Mouse (Mus musculus) midbrain, embryonic 12.5 days (tissue): ENCODE results near the gene Hcfc2. TPM values are rescaled to one million over a fixed set of nuclear protein-coding genes. Genes with fewer than 3 reads are reported as not detected.

ENCODE experiments used
- ATAC-seq: fragments of 200-750 bp; cut with Nextera tagmentation; 2 replicates; pipeline ENCODE4 v1.8.0; 2017; ENCODE audit warnings: low read depth, moderate TSS enrichment, moderate library complexity; ENCODE audit not compliant: low FRiP score
- H3K27ac ChIP-seq: fragments of 300-500 bp; sonication (generic); replicated peaks from 2 replicates; pipeline ENCODE4 v1.5.1; 2016; ENCODE audit warnings: mild to moderate bottlenecking
- H3K27me3 ChIP-seq: fragments of 300-500 bp; sonication (generic); 2 replicates; pipeline ENCODE4 v1.6.1; 2016; ENCODE audit warnings: mild to moderate bottlenecking
- H3K36me3 ChIP-seq: fragments of 300-500 bp; sonication (generic); 2 replicates; pipeline ENCODE4 v1.6.1; 2016
- H3K4me1 ChIP-seq: fragments of 300-500 bp; sonication (generic); 2 replicates; pipeline ENCODE4 v1.6.1; 2016
- H3K4me2 ChIP-seq: fragments of 300-500 bp; sonication (generic); replicated peaks from 2 replicates; pipeline ENCODE4 v1.6.1; 2016; ENCODE audit warnings: mild to moderate bottlenecking, moderate library complexity
- H3K4me3 ChIP-seq: fragments of 300-500 bp; sonication (generic); 2 replicates; pipeline ENCODE4 v1.5.1; 2016; ENCODE audit warnings: mild to moderate bottlenecking
- H3K9ac ChIP-seq: fragments of 300-500 bp; sonication (generic); replicated peaks from 2 replicates; pipeline ENCODE4 v1.6.1; 2016; ENCODE audit warnings: mild to moderate bottlenecking, moderate library complexity
- H3K9me3 ChIP-seq: fragments of 300-500 bp; sonication (generic); 2 replicates; pipeline ENCODE4 v1.6.1; 2016; ENCODE audit warnings: mild to moderate bottlenecking
- WGBS: fragments of 180-500 bp; shearing (Covaris S2); methylation state at CpG from one replicate; pipeline ENCODE4 v1.1.7; 2016; 5-methylcytosine and 5-hydroxymethylcytosine counted together
- polyA plus RNA-seq: library from polyadenylated mRNA; unstranded; fragments of >200 nt; fragmentation: Nextera tagmentation; extraction: Ambion mirVana; gene quantifications from 2 replicates; pipeline ENCODE4 v1.2.1, GENCODE M21; 2016

Gene Hcfc2
- polyA plus RNA-seq, 1 experiment from 2014 or later: 43.3 TPM

DNA sequence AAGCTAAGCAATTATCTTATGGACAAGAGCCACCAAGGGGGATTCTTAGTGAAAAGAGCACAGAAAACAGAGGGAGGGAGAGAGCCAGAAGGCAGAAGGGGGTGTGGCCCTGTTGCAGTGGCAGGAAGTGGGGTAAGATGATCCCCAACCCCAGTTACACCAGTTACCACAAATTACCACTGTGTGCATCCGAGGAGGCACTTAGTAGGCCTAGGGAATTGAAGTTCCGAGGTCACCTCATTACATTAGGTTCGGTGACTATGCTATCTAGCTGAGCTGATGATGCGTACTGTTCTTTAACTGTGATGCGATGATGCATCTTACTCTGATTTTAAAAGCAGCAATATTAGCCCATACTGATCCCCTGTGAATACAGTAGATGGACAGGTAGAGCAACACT, 63.7 kb downstream of the Hcfc2 start:
- no peak overlapping the region for H3K4me3 ChIP-seq
- H3K4me2 ChIP-seq: 0 out of 2 replicates have a peak overlapping the region, but pooled peaks have one; percentile 28
- H3K9ac ChIP-seq: no peak overlapping the region
- 97% methylated on average over 5 of the region's 5 CpGs for WGBS
- peaks cover 49% of the 10 kb centered on the region for H3K4me1 ChIP-seq
- H3K9me3 ChIP-seq: no peaks in the 10 kb centered on the region
- peaks cover 66% of the 10 kb centered on the region for H3K36me3 ChIP-seq
- no peak for ATAC-seq
- H3K27me3 ChIP-seq: no peaks in the 10 kb centered on the region
- H3K27ac ChIP-seq: no peak overlapping the region

DNA sequence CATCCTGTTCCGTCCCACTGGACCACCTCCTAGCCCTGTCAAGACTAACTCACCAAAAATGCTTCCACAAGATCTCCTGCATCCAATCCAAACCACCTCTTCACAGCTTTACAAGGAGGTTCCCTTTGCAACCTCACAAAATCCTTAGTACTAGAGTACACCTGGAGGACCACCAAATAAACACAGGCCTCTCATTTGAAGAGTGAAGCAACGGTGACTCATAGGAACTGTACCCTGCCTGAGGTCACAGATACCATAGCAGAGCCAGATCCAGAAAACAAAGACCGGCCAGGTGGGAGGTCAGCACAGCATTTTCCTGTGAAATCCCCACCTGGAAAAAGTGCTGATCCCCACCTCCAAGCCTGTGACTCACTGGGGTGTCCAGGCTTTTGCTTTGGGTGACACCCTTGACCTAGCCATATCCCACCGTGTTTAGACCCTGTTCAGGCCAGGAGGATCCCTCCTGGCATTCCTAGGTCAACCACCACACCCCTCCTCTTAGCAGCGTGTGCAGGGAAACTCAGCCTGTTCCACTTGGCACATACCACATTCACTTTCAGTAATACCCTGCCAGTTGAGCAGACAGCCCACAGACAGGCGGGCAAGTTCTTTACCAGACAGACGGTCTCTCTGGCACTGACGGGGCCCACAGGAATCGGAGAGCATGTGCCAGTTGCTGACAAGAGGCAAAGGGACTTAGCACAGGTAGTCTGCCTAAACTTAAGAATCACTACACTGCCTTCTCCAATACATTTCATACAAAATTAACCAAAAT, 65.3 kb downstream of the Hcfc2 start:
- Histone ChIP-seq H3K36me3 (peaks cover 53% of the 10 kb centered on the region), H3K27ac (no peak overlapping the region), H3K4me3 (no peak overlapping the region), H3K9ac (no peak overlapping the region; the same call in 1 of the 2 replicates), H3K4me2 (peak overlapping the region; percentile 28), H3K27me3 (no peaks in the 10 kb centered on the region), H3K4me1 (peaks cover 49% of the 10 kb centered on the region), H3K9me3 (no peaks in the 10 kb centered on the region)
- WGBS: 90% methylated on average over 9 of the region's 9 CpGs
- ATAC-seq: no peak

DNA sequence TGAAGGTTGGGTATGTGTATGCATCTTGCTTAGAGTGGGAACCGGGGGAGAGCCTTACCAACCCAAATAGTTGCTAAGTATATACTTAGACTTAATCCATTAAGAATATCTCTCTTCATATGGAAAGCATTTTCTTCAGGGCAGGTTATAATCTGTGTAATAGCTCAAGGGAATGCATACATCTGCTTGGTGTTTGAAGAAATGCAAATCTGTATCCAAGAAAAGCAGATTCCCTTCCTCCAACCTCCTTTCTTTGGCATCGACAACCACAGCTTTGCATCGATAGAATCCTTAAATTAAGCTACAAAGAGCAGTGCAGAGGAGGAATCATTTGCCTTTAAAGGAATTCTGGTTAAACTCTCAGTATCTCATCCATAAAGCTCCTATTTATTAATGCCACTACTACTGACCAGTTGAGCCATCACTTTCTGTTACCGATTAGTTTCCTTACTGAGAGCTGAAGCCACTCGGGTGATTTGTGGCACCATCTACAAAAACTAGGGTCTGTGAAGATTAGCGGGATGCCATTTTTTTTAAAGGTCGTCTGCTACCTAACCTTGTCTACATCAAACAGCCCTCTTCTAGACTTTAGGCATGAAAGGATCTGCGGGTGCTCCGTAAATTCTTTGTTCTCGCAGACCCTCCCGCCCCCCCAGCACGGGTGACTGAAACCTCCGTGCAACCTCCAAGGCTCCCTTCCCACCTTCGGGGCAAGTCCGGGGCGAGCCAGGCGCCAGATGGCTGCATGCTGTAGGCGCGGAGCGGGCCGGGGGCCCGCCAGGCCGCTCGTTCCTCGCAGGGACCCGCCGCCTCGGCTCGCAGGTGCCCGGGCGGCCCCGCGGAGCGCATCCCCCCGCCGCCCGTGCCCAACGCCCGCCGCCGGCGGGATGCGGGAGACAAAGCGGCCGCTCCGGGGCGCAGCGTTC, 67.1 kb downstream of the Hcfc2 start:
- Histone ChIP-seq H3K36me3 (peaks cover 35% of the 10 kb centered on the region), H3K4me1 (peaks cover 41% of the 10 kb centered on the region), H3K9ac (peak overlapping the region; percentile 100), H3K4me3 (peak overlapping the region; percentile 97), H3K4me2 (peak overlapping the region; percentile 74), H3K27ac (peak overlapping the region; percentile 100), H3K27me3 (no peaks in the 10 kb centered on the region), H3K9me3 (no peaks in the 10 kb centered on the region)
- 2% methylated on average over 39 of the region's 48 CpGs for WGBS
- peak; percentile 32 for ATAC-seq

DNA sequence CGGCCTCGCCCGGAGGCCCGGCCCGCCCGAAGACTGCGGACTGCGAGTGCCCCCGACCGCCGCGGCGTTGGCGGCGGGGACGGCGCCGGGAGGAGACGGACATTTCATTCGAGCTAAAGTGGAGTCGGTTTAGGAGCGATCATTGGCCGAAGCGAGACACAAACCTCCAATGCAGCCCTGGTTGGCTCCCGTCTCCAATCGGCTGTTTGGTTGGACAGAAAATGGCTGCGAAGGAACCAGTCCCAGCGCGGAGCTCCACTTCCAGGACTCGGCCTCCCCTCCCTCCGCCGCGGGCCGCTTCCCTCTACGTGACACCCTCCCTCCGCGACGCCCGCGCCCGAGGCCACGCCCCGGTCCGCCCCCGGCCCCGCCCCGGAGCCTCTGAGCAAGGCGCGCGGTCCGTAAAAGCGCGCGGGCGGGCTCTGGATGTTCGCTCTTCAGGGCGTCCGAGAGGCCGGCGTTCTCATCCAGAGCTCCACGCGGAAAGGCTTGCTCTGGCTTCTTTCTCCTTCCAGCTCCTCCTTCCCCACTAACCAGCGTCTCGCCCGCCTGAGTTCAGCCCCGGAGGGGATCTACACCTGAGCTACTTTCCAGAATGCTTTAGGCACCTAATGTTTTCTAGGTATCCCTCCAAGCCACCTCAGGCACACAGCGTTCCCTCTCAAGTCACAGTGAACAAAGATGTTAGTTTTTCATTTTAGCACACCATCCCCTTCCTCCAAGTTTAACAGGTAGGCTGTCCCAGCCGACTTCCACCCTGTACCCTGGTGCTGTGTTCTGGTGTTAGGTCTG, 68.1 kb downstream of the Hcfc2 start, which contains the start of gene Nfyb:
TSS of gene Nfyb (minus strand) at position 305 of the 792 bp plus-strand sequence.
- peaks cover 31% of the 10 kb centered on the region for H3K4me1 ChIP-seq
- WGBS: under 1% methylated on average over 63 of the region's 68 CpGs

DNA sequence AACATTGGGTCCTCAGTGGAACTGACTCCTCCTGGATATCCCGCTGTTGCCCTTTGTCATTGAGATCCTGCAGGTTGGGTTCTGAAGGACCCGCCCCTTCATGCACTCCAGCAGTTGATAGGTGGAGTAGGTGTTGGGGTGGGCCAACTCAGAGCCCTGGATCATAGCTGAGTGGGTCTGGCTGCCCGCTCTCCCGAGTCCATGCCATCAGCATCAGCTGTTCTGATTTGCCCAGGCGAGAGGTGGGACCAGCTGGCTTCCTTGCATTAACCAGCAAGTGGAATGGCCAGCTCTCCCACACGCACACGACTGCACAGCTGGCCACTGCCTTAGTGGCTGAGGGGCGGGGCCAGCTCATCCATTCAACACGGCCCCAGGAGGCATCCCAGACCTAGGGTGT, 72.9 kb downstream of the Hcfc2 start:
- no peak overlapping the region for H3K4me2 ChIP-seq
- ATAC-seq: no peak
- no peak overlapping the region for H3K9ac ChIP-seq
- 0 out of 2 replicates have a peak, but pooled peaks cover 5% of the 10 kb centered on the region for H3K4me1 ChIP-seq
- H3K27ac ChIP-seq: no peak overlapping the region
- H3K27me3 ChIP-seq: no peaks in the 10 kb centered on the region
- WGBS: 27% methylated on average over 9 of the region's 9 CpGs
- H3K36me3 ChIP-seq: no peaks in the 10 kb centered on the region
- 0 out of 2 replicates have a peak, but pooled peaks cover 3% of the 10 kb centered on the region for H3K9me3 ChIP-seq
- no peak overlapping the region for H3K4me3 ChIP-seq

More for the DNA sequence above, 68.1 kb downstream of the Hcfc2 start, which contains the start of gene Nfyb:
- H3K27me3 ChIP-seq: no peaks in the 10 kb centered on the region
- H3K9me3 ChIP-seq: no peaks in the 10 kb centered on the region
- H3K4me2 ChIP-seq: peak within 1 kb of the TSS; percentile 74
- peaks cover 25% of the 10 kb centered on the region for H3K36me3 ChIP-seq
- H3K4me3 ChIP-seq: peak within 1 kb of the TSS; percentile 97
- H3K27ac ChIP-seq: peak within 1 kb of the TSS; percentile 100
- peak within 1 kb of the TSS; percentile 100 for H3K9ac ChIP-seq
- ATAC-seq: peak; percentile 95

DNA sequence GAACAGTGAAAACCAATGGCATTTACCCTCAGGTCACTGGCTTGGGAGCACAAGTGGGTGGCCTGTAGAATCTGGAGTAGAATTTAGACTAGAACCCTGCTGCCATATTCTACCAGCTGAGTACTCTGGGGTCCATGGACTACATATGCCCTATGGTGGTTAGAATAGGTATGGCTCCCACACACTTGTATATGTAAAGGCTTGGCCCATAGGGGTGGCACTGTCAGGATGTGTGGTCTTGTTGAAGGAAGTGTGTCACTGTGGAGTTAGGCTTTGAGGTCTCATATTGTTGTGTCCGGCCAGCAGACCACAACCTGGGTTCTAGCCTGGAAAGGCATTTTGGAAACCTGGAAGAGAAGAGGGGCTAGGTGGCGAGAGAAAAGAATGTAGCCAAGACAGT, 74.8 kb downstream of the Hcfc2 start:
- 93% methylated on average over 2 of the region's 2 CpGs for WGBS
- Histone ChIP-seq H3K4me3 (no peak overlapping the region), H3K9me3 (0 out of 2 replicates have a peak, but pooled peaks cover 3% of the 10 kb centered on the region), H3K27ac (no peak overlapping the region), H3K36me3 (no peaks in the 10 kb centered on the region), H3K4me1 (no peaks in the 10 kb centered on the region), H3K4me2 (no peak overlapping the region), H3K27me3 (no peaks in the 10 kb centered on the region), H3K9ac (no peak overlapping the region)
- ATAC-seq: no peak

DNA sequence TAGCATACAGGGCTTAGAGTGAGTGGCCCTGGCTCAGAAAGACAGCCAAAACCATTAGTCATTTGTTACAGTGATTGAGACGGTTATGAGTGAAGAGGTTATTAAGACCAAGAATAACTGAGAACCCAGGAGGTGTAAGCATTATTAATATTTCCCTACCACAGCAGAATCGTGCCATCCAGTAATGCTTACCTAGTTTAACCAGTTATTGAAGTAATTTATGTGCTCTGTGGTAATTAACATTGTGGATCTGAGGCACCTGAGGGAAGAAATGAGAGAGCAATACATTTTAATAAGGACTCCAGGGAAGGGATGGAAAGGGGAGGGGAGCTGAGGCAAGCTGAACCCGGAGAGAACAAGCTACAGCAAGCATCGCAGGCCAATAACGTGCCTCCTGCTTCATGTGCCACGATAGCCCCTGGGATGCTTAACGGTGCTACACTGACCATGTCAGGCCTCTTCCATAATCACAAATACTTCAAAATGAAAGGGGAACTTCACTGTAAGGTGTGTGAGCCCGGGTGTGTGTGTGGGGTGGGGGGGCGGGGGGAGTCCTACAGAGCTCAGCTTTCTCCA, 75.7 kb downstream of the Hcfc2 start:
- no peak for ATAC-seq
- Histone ChIP-seq H3K27ac (no peak overlapping the region), H3K9ac (no peak overlapping the region), H3K9me3 (0 out of 2 replicates have a peak, but pooled peaks cover 3% of the 10 kb centered on the region), H3K36me3 (no peaks in the 10 kb centered on the region), H3K4me3 (no peak overlapping the region), H3K4me2 (no peak overlapping the region), H3K4me1 (no peaks in the 10 kb centered on the region), H3K27me3 (no peaks in the 10 kb centered on the region)
- WGBS: 82% methylated on average over 9 of the region's 9 CpGs

DNA sequence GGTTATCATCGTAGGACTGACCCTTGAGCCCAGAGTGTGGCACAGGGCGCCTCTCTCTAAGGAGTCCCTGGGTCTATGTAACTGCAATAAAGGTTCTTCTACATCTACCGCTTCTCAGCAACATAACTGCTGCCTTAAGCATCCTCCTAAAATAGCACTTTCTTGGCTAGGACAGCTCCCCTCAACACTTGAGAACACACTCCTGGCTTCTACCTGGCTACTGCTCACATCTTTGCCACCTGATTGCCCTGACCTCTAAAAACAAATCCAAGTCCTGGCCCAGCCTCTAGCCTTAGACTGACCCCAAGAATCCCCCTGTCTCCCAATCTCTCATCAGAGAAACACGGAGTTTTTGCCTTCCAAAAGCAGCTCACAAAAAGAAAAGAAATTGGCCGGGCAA, 78.9 kb downstream of the Hcfc2 start:
- Histone ChIP-seq H3K4me3 (no peak overlapping the region), H3K9me3 (0 out of 2 replicates have a peak, but pooled peaks cover 3% of the 10 kb centered on the region), H3K4me1 (peaks cover 7% of the 10 kb centered on the region; the same call in 1 of the 2 replicates), H3K36me3 (no peaks in the 10 kb centered on the region), H3K9ac (no peak overlapping the region), H3K4me2 (no peak overlapping the region), H3K27ac (no peak overlapping the region), H3K27me3 (no peaks in the 10 kb centered on the region)
- ATAC-seq: no peak
- 96% methylated on average over 5 of the region's 5 CpGs for WGBS

DNA sequence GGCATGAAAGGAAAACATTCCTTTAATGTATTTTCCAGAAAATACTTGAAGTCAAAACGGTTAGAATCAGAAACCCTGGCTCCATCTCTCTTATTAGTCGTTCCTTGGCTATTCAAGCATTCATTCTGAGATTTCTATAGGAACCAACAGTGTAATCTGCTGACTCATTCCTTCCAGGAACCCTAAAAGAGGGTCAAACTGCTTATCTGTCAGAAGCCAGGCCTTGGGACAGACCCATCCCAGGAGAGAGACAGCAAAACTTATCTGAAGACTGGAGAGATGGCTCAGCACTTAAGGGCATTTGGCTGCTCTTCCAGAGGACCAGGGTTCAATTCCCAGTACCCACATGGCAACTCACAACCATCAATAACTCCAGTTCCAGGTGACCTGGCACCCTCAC, 81.1 kb downstream of the Hcfc2 start:
- no peaks in the 10 kb centered on the region for H3K36me3 ChIP-seq
- no peak for ATAC-seq
- peaks cover 7% of the 10 kb centered on the region; the same call in 1 of the 2 replicates for H3K4me1 ChIP-seq
- no peak overlapping the region for H3K27ac ChIP-seq
- H3K9me3 ChIP-seq: 0 out of 2 replicates have a peak, but pooled peaks cover 3% of the 10 kb centered on the region
- H3K4me2 ChIP-seq: no peak overlapping the region
- H3K4me3 ChIP-seq: no peak overlapping the region
- no peaks in the 10 kb centered on the region for H3K27me3 ChIP-seq
- H3K9ac ChIP-seq: no peak overlapping the region
- WGBS: 72% methylated on average over 2 of the region's 2 CpGs

DNA sequence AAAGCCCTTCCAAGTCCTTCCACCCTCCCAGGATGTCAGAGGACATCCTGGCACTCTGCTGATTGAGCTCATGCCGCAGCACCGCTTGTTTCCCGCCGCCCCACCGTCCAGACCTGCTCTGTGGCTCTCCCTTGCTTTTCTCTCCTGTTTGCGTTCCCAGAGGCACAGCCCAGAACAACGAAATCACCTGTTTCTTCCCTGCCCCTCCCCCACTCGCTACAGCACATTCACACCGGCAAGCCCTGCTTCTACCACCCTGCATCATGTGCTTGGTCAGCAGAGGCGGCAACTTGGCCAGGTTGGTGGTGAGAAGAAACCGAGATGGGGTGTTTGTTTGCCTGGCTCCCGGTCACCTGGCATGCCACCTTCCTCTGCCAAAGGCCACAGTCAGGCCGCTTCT, 81.9 kb downstream of the Hcfc2 start:
- WGBS: 38% methylated on average over 13 of the region's 13 CpGs
- Histone ChIP-seq H3K4me3 (no peak overlapping the region), H3K36me3 (no peaks in the 10 kb centered on the region), H3K4me1 (peaks cover 7% of the 10 kb centered on the region; the same call in 1 of the 2 replicates), H3K27ac (no peak overlapping the region), H3K27me3 (no peaks in the 10 kb centered on the region), H3K4me2 (no peak overlapping the region), H3K9me3 (0 out of 2 replicates have a peak, but pooled peaks cover 3% of the 10 kb centered on the region), H3K9ac (no peak overlapping the region)
- no peak for ATAC-seq
